Mouse (Mus musculus) monocyte, adult 5-6 weeks (primary cell): ENCODE data around the gene Robo1. TPM values are rescaled to one million over a fixed set of nuclear protein-coding genes. Genes with fewer than 3 reads are reported as not detected.

Experiments used
- ATAC-seq: fragments of 153-309, 156-312 bp; replicated peaks from 2 replicates; pipeline ENCODE4 v1.8.0; 2017; ENCODE audit warnings: mild to moderate bottlenecking; ENCODE audit not compliant: low TSS enrichment, insufficient number of reproducible peaks, severe bottlenecking, poor library complexity, low FRiP score
- total RNA-seq: library from RNA; stranded (forward); fragments of 200-1000, 200-491, 200-594 nt; gene quantifications from 3 replicates; pipeline ENCODE4 v1.2.3, GENCODE M21; 2017

The Robo1 gene
- total RNA-seq, 1 experiment from 2014 or later = not detected

- ATAC-seq = no peak
These were observed 636.3 kb downstream of the Robo1 start for GRCm38 (mm10) chr16:72944403-72944802.

GRCm38 (mm10) chr16:72951969-72952368, 643.9 kb downstream of the Robo1 start:
- no peak for ATAC-seq

GRCm38 (mm10) chr16:72959018-72959702, 651.1 kb downstream of the Robo1 start:
- ATAC-seq = no peak

- ATAC-seq = no peak
These were observed 651.7 kb downstream of the Robo1 start for GRCm38 (mm10) chr16:72959823-72960222.

GRCm38 (mm10) chr16:72963782-72964181, 655.7 kb downstream of the Robo1 start:
- no peak for ATAC-seq

- ATAC-seq = no peak
These were observed 659.4 kb downstream of the Robo1 start for GRCm38 (mm10) chr16:72967509-72967908.

- no peak for ATAC-seq
These were observed 661.9 kb downstream of the Robo1 start for GRCm38 (mm10) chr16:72969990-72970389.

- ATAC-seq = no peak
These were observed 665.6 kb downstream of the Robo1 start for GRCm38 (mm10) chr16:72973685-72974084.

GRCm38 (mm10) chr16:72974681-72975080, 666.6 kb downstream of the Robo1 start:
- ATAC-seq = no peak

- ATAC-seq = no peak
These were observed 668.9 kb downstream of the Robo1 start for GRCm38 (mm10) chr16:72976849-72977576.

GRCm38 (mm10) chr16:72979407-72980219, 671.5 kb downstream of the Robo1 start:
- ATAC-seq = no peak

- no peak for ATAC-seq
These were observed 682.5 kb downstream of the Robo1 start for GRCm38 (mm10) chr16:72990376-72991167.

- no peak for ATAC-seq
These were observed 685.1 kb downstream of the Robo1 start for GRCm38 (mm10) chr16:72993189-72993588.

- no peak for ATAC-seq
These were observed 685.5 kb downstream of the Robo1 start for GRCm38 (mm10) chr16:72993594-72993993.

GRCm38 (mm10) chr16:72995251-72995954, 687.3 kb downstream of the Robo1 start:
- no peak for ATAC-seq

GRCm38 (mm10) chr16:72995955-72996535, 687.9 kb downstream of the Robo1 start:
- no peak for ATAC-seq

- ATAC-seq = no peak
These were observed 690.6 kb downstream of the Robo1 start for GRCm38 (mm10) chr16:72998677-72999076.

- no peak for ATAC-seq
These were observed 694.6 kb downstream of the Robo1 start for GRCm38 (mm10) chr16:73002685-73003084.
